Mouse (Mus musculus): ENCODE measurements around the gene Tmem163.

GRCm38 (mm10) chr1:127542756-127543155 lies 136.6 kb downstream of the Tmem163 start:
- TF ChIP-seq CTCF (IDR thresholded peaks at IDR 0.05; ENCODE audit: extremely low read depth, insufficient read depth, low read length) (no peak), POLR2A (IDR thresholded peaks at IDR 0.05; ENCODE audit: extremely low read depth, insufficient read depth, low read length) (no peak)
